Mouse (Mus musculus): ENCODE data around the gene Tex14. TPM values are rescaled to one million over a fixed set of nuclear protein-coding genes. Genes with fewer than 3 reads are reported as not detected.

The Tex14 gene
- polyA plus RNA-seq, 1 experiment from 2014 or later, result not detected

GRCm38 (mm10) chr11:87590841-87591525 is 186.1 kb downstream of the Tex14 start:
- Histone ChIP-seq H3K9ac (replicated peaks; ENCODE audit: low read depth, low read length) (peak overlapping the region; percentile 80), H3K27ac (ENCODE audit: low read length) (peak overlapping the region; percentile 84), H3K36me3 (ENCODE audit: control insufficient read depth, insufficient read depth, low read length) (no peaks in the 10 kb centered on the region), H3K27me3 (ENCODE audit: control insufficient read depth, insufficient read depth, low read length) (no peaks in the 10 kb centered on the region), H3K4me1 (ENCODE audit: control insufficient read depth, insufficient read depth, low read length) (peaks cover 20% of the 10 kb centered on the region; the same call in 1 of the 2 replicates), H3K9me3 (ENCODE audit: control insufficient read depth, low read depth, low read length) (no peaks in the 10 kb centered on the region), H3K4me2 (replicated peaks; ENCODE audit: low read depth, low read length) (peak overlapping the region; percentile 59), H3K4me3 (ENCODE audit: low read depth, low read length) (peak overlapping the region; percentile 55)
- under 1% methylated on average over 25 of the region's 25 CpGs for WGBS
- no peak for ATAC-seq (ENCODE audit: insufficient number of reproducible peaks, insufficient read depth, low FRiP score, low read depth)

DNA sequence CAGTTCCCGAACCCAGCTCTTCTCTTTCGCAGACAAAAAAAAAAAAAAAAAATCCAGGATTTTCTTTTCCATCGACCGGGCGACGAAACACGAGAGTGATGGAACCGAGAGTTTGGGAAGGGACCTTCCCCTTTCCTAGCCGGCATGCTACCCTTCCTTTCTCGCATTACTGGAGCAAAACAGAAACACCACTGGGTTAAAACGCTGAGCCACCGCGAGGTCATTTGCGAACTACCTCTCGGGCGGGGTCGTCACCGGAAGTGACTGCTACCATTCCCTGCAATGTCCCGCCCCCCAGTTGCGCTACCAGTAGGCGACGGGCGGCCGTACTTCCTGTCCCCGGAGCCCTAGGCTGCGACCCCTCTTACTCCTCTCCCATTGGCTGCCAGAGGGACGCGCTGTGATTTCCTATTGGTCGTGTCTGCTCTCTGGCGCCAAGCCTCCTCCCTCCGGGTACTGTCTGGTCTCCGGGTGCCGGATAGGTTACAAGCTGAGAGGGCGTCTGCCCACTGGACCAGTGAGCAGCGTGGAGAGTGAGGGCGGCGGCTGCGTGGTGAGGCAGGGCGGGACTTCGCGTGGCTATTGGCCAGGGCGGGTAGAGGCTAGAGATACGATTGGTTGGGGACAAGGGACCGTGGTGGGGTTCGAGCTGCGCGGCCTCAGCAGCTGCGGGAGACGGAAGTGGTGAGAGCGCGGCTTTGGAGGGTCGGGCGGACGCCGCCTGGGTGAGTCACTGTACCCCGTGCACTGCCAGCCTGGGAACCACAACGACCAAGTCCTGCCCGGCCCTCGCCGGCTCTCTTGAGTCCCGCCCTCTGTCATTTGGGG is 186.9 kb downstream of the Tex14 start, which contains the start of gene Mtmr4:
TSS of gene Mtmr4 (plus strand) at position 637 of the 828 bp plus-strand sequence.
- peak within 1 kb of the TSS; percentile 88 for H3K4me2 ChIP-seq (replicated peaks; ENCODE audit: low read depth, low read length)
- H3K9me3 ChIP-seq (ENCODE audit: control insufficient read depth, low read depth, low read length), result no peaks in the 10 kb centered on the region
- H3K27ac ChIP-seq (ENCODE audit: low read length), result peak within 1 kb of the TSS; percentile 84
- H3K36me3 ChIP-seq (ENCODE audit: control insufficient read depth, insufficient read depth, low read length), result no peaks in the 10 kb centered on the region
- ATAC-seq (ENCODE audit: insufficient number of reproducible peaks, insufficient read depth, low FRiP score, low read depth), result peak; percentile 98
- peaks cover 27% of the 10 kb centered on the region for H3K4me1 ChIP-seq (ENCODE audit: control insufficient read depth, insufficient read depth, low read length)
- peak within 1 kb of the TSS; percentile 55 for H3K4me3 ChIP-seq (ENCODE audit: low read depth, low read length)
- no peaks in the 10 kb centered on the region for H3K27me3 ChIP-seq (ENCODE audit: control insufficient read depth, insufficient read depth, low read length)
- peak within 1 kb of the TSS; percentile 80 for H3K9ac ChIP-seq (replicated peaks; ENCODE audit: low read depth, low read length)
- WGBS, result under 1% methylated on average over 60 of the region's 61 CpGs

- WGBS, result under 1% methylated on average over 14 of the region's 15 CpGs
- Histone ChIP-seq H3K4me1 (ENCODE audit: control insufficient read depth, insufficient read depth, low read length) (peaks cover 28% of the 10 kb centered on the region), H3K27me3 (ENCODE audit: control insufficient read depth, insufficient read depth, low read length) (no peaks in the 10 kb centered on the region), H3K9me3 (ENCODE audit: control insufficient read depth, low read depth, low read length) (no peaks in the 10 kb centered on the region), H3K36me3 (ENCODE audit: control insufficient read depth, insufficient read depth, low read length) (peaks cover 3% of the 10 kb centered on the region), H3K4me3 (ENCODE audit: low read depth, low read length) (peak overlapping the region; percentile 55), H3K27ac (ENCODE audit: low read length) (peak overlapping the region; percentile 84), H3K4me2 (replicated peaks; ENCODE audit: low read depth, low read length) (peak overlapping the region; percentile 88), H3K9ac (replicated peaks; ENCODE audit: low read depth, low read length) (peak overlapping the region; percentile 62)
- no peak for ATAC-seq (ENCODE audit: insufficient number of reproducible peaks, insufficient read depth, low FRiP score, low read depth)
Measured at GRCm38 (mm10) chr11:87592354-87592695, 187.5 kb downstream of the Tex14 start.

DNA sequence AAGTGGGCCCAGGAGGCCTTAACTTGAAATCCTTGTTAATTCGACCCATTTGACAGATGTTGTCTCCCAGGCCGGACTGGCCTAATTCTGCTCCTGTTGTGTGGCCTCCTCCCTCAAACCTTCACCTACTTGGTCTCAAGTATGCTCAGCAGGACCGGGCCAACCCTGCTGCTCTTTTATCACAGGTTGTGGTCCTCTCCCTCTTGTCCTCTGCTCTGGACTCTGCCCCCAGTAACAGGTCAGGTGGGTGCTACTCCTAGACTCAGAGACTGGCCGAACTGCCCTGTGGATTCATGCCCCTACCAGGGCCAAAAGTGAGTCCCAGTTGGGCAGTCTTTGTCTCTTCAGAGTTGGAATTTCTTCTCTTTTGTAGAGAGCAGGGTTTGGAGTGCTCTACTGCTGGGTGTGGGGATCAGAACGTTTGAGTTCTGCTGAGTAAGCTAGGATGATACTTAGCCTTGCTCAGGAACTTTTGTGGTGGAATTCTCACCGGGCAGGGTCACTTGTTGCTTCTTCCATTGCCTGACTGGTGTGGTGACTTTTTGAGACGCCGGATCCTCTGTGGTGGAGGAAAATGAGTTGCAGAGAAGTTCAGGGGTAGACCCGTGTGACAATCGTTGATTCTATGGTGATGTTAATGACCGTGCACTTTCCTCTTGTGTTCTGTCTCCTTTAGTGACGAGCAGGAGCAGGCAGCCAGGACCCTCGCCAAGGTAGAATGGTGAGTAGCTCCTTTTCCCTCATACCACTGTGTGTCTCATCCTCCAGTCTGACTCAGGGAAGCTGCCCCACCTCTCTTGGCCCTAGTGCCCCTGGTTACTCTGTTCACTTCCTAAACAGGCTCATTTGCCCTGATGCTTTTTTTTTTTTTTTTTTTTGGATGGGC is 188.1 kb downstream of the Tex14 start:
- Histone ChIP-seq H3K4me3 (ENCODE audit: low read depth, low read length) (peak overlapping the region; percentile 55), H3K36me3 (ENCODE audit: control insufficient read depth, insufficient read depth, low read length) (peaks cover 8% of the 10 kb centered on the region), H3K27ac (ENCODE audit: low read length) (peak overlapping the region; percentile 84), H3K4me2 (replicated peaks; ENCODE audit: low read depth, low read length) (peak overlapping the region; percentile 88), H3K27me3 (ENCODE audit: control insufficient read depth, insufficient read depth, low read length) (no peaks in the 10 kb centered on the region), H3K9ac (replicated peaks; ENCODE audit: low read depth, low read length) (peak overlapping the region; percentile 62), H3K9me3 (ENCODE audit: control insufficient read depth, low read depth, low read length) (no peaks in the 10 kb centered on the region), H3K4me1 (ENCODE audit: control insufficient read depth, insufficient read depth, low read length) (peaks cover 28% of the 10 kb centered on the region)
- no peak for ATAC-seq (ENCODE audit: insufficient number of reproducible peaks, insufficient read depth, low FRiP score, low read depth)
- WGBS, result 38% methylated on average over 13 of the region's 13 CpGs

GRCm38 (mm10) chr11:87595327-87595841 is 190.5 kb downstream of the Tex14 start:
- Histone ChIP-seq H3K36me3 (ENCODE audit: control insufficient read depth, insufficient read depth, low read length) (peaks cover 30% of the 10 kb centered on the region), H3K4me3 (ENCODE audit: low read depth, low read length) (peak overlapping the region; percentile 56), H3K27ac (ENCODE audit: low read length) (peak overlapping the region; percentile 63; the same call in 1 of the 2 replicates), H3K4me1 (ENCODE audit: control insufficient read depth, insufficient read depth, low read length) (peaks cover 21% of the 10 kb centered on the region), H3K4me2 (replicated peaks; ENCODE audit: low read depth, low read length) (peak overlapping the region; percentile 90), H3K9me3 (ENCODE audit: control insufficient read depth, low read depth, low read length) (no peaks in the 10 kb centered on the region), H3K27me3 (ENCODE audit: control insufficient read depth, insufficient read depth, low read length) (no peaks in the 10 kb centered on the region), H3K9ac (replicated peaks; ENCODE audit: low read depth, low read length) (peak overlapping the region; percentile 71)
- WGBS, result under 1% methylated on average over 33 of the region's 37 CpGs
- ATAC-seq (ENCODE audit: insufficient number of reproducible peaks, insufficient read depth, low FRiP score, low read depth), result peak; percentile 59

GRCm38 (mm10) chr11:87595976-87596375 is 191.1 kb downstream of the Tex14 start:
- Histone ChIP-seq H3K4me2 (replicated peaks; ENCODE audit: low read depth, low read length) (peak overlapping the region; percentile 90), H3K9ac (replicated peaks; ENCODE audit: low read depth, low read length) (peak overlapping the region; percentile 71), H3K4me3 (ENCODE audit: low read depth, low read length) (peak overlapping the region; percentile 56), H3K36me3 (ENCODE audit: control insufficient read depth, insufficient read depth, low read length) (peaks cover 36% of the 10 kb centered on the region), H3K27me3 (ENCODE audit: control insufficient read depth, insufficient read depth, low read length) (no peaks in the 10 kb centered on the region), H3K27ac (ENCODE audit: low read length) (peak overlapping the region; percentile 59; the same call in 1 of the 2 replicates), H3K9me3 (ENCODE audit: control insufficient read depth, low read depth, low read length) (no peaks in the 10 kb centered on the region), H3K4me1 (ENCODE audit: control insufficient read depth, insufficient read depth, low read length) (peaks cover 18% of the 10 kb centered on the region)
- ATAC-seq (ENCODE audit: insufficient number of reproducible peaks, insufficient read depth, low FRiP score, low read depth), result no peak
- 3% methylated on average over 7 of the region's 7 CpGs for WGBS

GRCm38 (mm10) chr11:87596492-87596891 is 191.6 kb downstream of the Tex14 start:
- no peaks in the 10 kb centered on the region for H3K27me3 ChIP-seq (ENCODE audit: control insufficient read depth, insufficient read depth, low read length)
- H3K36me3 ChIP-seq (ENCODE audit: control insufficient read depth, insufficient read depth, low read length), result peaks cover 40% of the 10 kb centered on the region
- peak overlapping the region; percentile 56 for H3K4me3 ChIP-seq (ENCODE audit: low read depth, low read length)
- ATAC-seq (ENCODE audit: insufficient number of reproducible peaks, insufficient read depth, low FRiP score, low read depth), result no peak
- WGBS, result 19% methylated on average over 2 of the region's 2 CpGs
- H3K9ac ChIP-seq (replicated peaks; ENCODE audit: low read depth, low read length), result no peak overlapping the region
- peak overlapping the region; percentile 90 for H3K4me2 ChIP-seq (replicated peaks; ENCODE audit: low read depth, low read length)
- H3K9me3 ChIP-seq (ENCODE audit: control insufficient read depth, low read depth, low read length), result no peaks in the 10 kb centered on the region
- no peak overlapping the region for H3K27ac ChIP-seq (ENCODE audit: low read length)
- H3K4me1 ChIP-seq (ENCODE audit: control insufficient read depth, insufficient read depth, low read length), result peaks cover 18% of the 10 kb centered on the region

GRCm38 (mm10) chr11:87597061-87597460 is 192.2 kb downstream of the Tex14 start:
- Histone ChIP-seq H3K4me3 (ENCODE audit: low read depth, low read length) (no peak overlapping the region), H3K9ac (replicated peaks; ENCODE audit: low read depth, low read length) (no peak overlapping the region), H3K27ac (ENCODE audit: low read length) (no peak overlapping the region), H3K4me2 (replicated peaks; ENCODE audit: low read depth, low read length) (no peak overlapping the region), H3K4me1 (ENCODE audit: control insufficient read depth, insufficient read depth, low read length) (peaks cover 18% of the 10 kb centered on the region), H3K9me3 (ENCODE audit: control insufficient read depth, low read depth, low read length) (no peaks in the 10 kb centered on the region), H3K27me3 (ENCODE audit: control insufficient read depth, insufficient read depth, low read length) (no peaks in the 10 kb centered on the region), H3K36me3 (ENCODE audit: control insufficient read depth, insufficient read depth, low read length) (peaks cover 46% of the 10 kb centered on the region)
- ATAC-seq (ENCODE audit: insufficient number of reproducible peaks, insufficient read depth, low FRiP score, low read depth), result no peak
